Comparison of ENCODE assay signal across 1 mouse cellular context in the genomic region with DNA sequence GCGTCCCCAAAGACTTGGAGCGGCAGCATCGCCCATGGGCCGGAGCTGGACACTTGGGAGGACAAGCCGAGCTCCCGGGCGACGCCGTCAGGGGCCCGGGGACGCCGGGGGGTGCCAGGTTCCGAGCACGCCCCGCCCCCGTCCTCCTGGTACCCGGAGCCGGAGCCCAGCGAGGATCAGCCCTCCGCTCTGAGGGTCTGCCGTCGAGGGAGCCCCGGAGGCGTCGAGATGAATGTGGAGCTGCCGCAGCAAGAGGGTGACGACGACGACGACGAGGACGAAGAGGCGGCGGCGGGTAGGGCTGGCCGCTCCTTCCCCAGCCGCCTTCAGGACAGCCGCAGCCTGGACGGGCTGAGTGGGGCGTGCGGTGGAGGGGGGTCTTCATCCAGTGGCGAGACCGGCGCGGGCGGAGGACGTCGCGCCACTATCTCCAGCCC.
TF ChIP-seq lines count a peak whose summit lies in the region.

No protein-coding gene starts in this region.

TF ChIP-seq in CH12.LX, 34 proteins besides CTCF, POLR2A, EP300 and RAD21:
- TF ChIP-seq MAZ (IDR thresholded peaks at IDR 0.05; ENCODE audit: low read depth, low read length) (peak; percentile 2; the same call in 1 of the 2 replicates), ELF1 (IDR thresholded peaks at IDR 0.05; ENCODE audit: low read depth, low read length) (no peak), ETS1 (conservative IDR thresholded peaks at IDR 0.05; ENCODE audit: low read depth, low read length) (no peak), CHD1 (IDR thresholded peaks at IDR 0.05; ENCODE audit: low read depth, low read length) (no peak), NELFE (IDR thresholded peaks at IDR 0.05; ENCODE audit: low read depth, low read length) (no peak), RCOR1 (conservative IDR thresholded peaks at IDR 0.05; ENCODE audit: low read depth, low read length) (no peak), HCFC1 (IDR thresholded peaks at IDR 0.05; ENCODE audit: low read depth, low read length) (no peak), NRF1 (IDR thresholded peaks at IDR 0.05; ENCODE audit: low read depth, low read length) (no peak), UBTF (IDR thresholded peaks at IDR 0.05; ENCODE audit: low read depth, low read length) (peak; percentile 67; the same call in 1 of the 2 replicates)
